Mouse (Mus musculus): Measurements from ENCODE around the gene Itga5.

- TF ChIP-seq CTCF (IDR thresholded peaks at IDR 0.05; ENCODE audit: low read depth, low read length), result no peak
- TF ChIP-seq POLR2A (IDR thresholded peaks at IDR 0.05; ENCODE audit: extremely low read depth, insufficient read depth, low read length), result no peak
Measured at GRCm38 (mm10) chr15:103362950-103363349, 3.6 kb downstream of the Itga5 start.
